Mouse (Mus musculus) heart, postnatal 0 days (tissue): ENCODE data around the gene Rps27l. TPM values are rescaled to one million over a fixed set of nuclear protein-coding genes. Genes with fewer than 3 reads are reported as not detected.

Experiments used
- ATAC-seq: fragments of 200-750 bp; cut with Nextera tagmentation; 2 replicates; pipeline ENCODE4 v1.8.0; 2017; ENCODE audit warnings: low read depth, moderate number of reproducible peaks, moderate library complexity; ENCODE audit not compliant: insufficient read depth
- DNase-seq: peaks from one replicate; pipeline ENCODE4 v3.0.0-alpha.2; 2016; ENCODE audit warnings: low spot score
- H3K27ac ChIP-seq: fragments of 300-500 bp; sonication (generic); 2 replicates; pipeline ENCODE4 v1.5.1; 2014; ENCODE audit warnings: low read depth, mild to moderate bottlenecking
- H3K27me3 ChIP-seq: fragments of 300-500 bp; sonication (generic); 2 replicates; pipeline ENCODE4 v1.6.1; 2014; ENCODE audit warnings: low read length, mixed read lengths; ENCODE audit not compliant: control insufficient read depth, insufficient read depth
- H3K36me3 ChIP-seq: fragments of 300-500 bp; sonication (generic); replicated peaks from 2 replicates; pipeline ENCODE4 v1.6.1; 2014; ENCODE audit warnings: low read length, mixed read lengths; ENCODE audit not compliant: control insufficient read depth, insufficient read depth
- H3K4me1 ChIP-seq: fragments of 300-500 bp; sonication (generic); 2 replicates; pipeline ENCODE4 v1.6.1; 2014; ENCODE audit warnings: antibody characterized with exemption; ENCODE audit not compliant: control insufficient read depth, insufficient read depth
- H3K4me2 ChIP-seq: fragments of 300-500 bp; sonication (generic); 2 replicates; pipeline ENCODE4 v1.6.1; 2014; ENCODE audit warnings: low read depth, mild to moderate bottlenecking, low read length, moderate library complexity
- H3K4me3 ChIP-seq: fragments of 300-500 bp; sonication (generic); 2 replicates; pipeline ENCODE4 v1.5.1; 2014; ENCODE audit warnings: low read depth, low read length
- H3K9ac ChIP-seq: fragments of 300-500 bp; sonication (generic); replicated peaks from 2 replicates; pipeline ENCODE4 v1.6.1; 2014; ENCODE audit warnings: low read depth, low read length, mixed read lengths
- H3K9me3 ChIP-seq: fragments of 300-500 bp; sonication (generic); replicated peaks from 2 replicates; pipeline ENCODE4 v1.6.1; 2016; ENCODE audit warnings: low read length; ENCODE audit not compliant: control insufficient read depth
- CTCF ChIP-seq: IDR thresholded peaks from 2 replicates; pipeline ENCODE4 v1.5.1; 2016; ENCODE audit warnings: antibody characterized with exemption, control low read depth, low read depth
- EP300 ChIP-seq: IDR thresholded peaks from 2 replicates; pipeline ENCODE4 v1.6.1; 2016; ENCODE audit warnings: antibody characterized with exemption, low read depth
- WGBS: fragments of 180-500 bp; shearing (Covaris S2); extraction: QIAGEN DNeasy Blood & Tissue Kit; methylation state at CpG from one replicate; pipeline ENCODE4 v1.1.7; 2014; 5-methylcytosine and 5-hydroxymethylcytosine counted together
- polyA plus RNA-seq: library from polyadenylated mRNA; unstranded; fragments of >200 nt; fragmentation: Nextera tagmentation; extraction: Ambion mirVana; gene quantifications from 2 replicates; pipeline ENCODE4 v1.2.1, GENCODE M21; 2015
- total RNA-seq: library from RNA; depleted of rRNA; stranded (reverse); fragments of >200 nt; gene quantifications from 2 replicates; pipeline ENCODE4 v1.2.3, GENCODE M21; 2014; ENCODE audit warnings: low replicate concordance

Gene Rps27l
- total and polyA plus RNA-seq, 2 experiments from 2014 or later, result 204 to 568 TPM

DNA sequence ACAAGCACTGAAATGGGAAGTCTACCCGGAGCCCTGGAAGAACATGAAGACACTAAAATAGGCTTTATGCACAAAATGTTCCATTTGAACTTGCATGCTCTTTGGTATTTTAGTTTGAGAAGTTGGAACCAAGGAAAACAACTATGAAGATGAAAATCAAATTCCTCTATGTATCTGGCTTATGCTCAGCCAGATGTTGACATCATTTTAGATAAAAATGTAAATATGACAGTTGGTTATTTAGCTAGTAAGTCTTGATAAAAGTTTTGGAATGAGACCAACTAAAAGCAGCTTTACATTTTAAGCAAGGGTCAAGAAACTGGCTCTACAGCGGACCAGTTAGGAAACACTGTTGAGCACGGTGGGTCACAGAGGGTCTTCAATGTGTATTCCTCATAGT is 31.3 kb upstream of the Rps27l start:
- no peaks in the 10 kb centered on the region for H3K9me3 ChIP-seq
- no peaks in the 10 kb centered on the region for H3K27me3 ChIP-seq
- no peak overlapping the region for H3K9ac ChIP-seq
- WGBS, result 76% methylated on average over 3 of the region's 3 CpGs
- H3K27ac ChIP-seq, result no peak overlapping the region
- H3K4me3 ChIP-seq, result no peak overlapping the region
- no peak overlapping the region for H3K4me2 ChIP-seq
- no peak for TF ChIP-seq CTCF
- no peak for TF ChIP-seq EP300
- peaks cover 28% of the 10 kb centered on the region for H3K4me1 ChIP-seq
- ATAC-seq (no peak), DNase-seq (no peak)
- H3K36me3 ChIP-seq, result no peaks in the 10 kb centered on the region

DNA sequence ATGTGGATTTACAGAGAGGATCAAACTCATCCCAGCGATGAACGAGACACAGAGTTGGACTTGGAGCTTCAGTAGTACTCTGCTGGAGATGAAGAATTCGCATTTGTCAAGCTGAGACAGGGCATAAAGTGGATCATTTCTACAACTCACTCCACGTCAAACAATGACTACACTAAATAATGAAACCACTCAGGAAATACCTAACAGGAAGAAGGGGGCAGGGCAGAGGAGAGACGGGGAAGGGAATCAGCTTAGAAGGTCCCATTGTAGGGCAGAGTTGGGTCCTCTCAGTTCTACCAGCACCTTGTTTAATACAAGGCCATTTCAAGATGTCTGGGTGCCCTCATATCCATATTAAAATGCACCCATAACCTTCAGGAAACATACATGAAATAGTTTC is 30.5 kb upstream of the Rps27l start:
- DNase-seq (no peak), ATAC-seq (no peak)
- TF ChIP-seq CTCF, result no peak
- no peak for TF ChIP-seq EP300
- H3K4me3 ChIP-seq, result no peak overlapping the region
- peak overlapping the region; percentile 66 for H3K27ac ChIP-seq
- no peak overlapping the region for H3K9ac ChIP-seq
- WGBS, result 73% methylated on average over 5 of the region's 5 CpGs
- peaks cover 28% of the 10 kb centered on the region for H3K4me1 ChIP-seq
- H3K4me2 ChIP-seq, result peak overlapping the region; percentile 36; the same call in 1 of the 2 replicates
- H3K27me3 ChIP-seq, result no peaks in the 10 kb centered on the region
- no peaks in the 10 kb centered on the region for H3K9me3 ChIP-seq
- no peaks in the 10 kb centered on the region for H3K36me3 ChIP-seq

DNA sequence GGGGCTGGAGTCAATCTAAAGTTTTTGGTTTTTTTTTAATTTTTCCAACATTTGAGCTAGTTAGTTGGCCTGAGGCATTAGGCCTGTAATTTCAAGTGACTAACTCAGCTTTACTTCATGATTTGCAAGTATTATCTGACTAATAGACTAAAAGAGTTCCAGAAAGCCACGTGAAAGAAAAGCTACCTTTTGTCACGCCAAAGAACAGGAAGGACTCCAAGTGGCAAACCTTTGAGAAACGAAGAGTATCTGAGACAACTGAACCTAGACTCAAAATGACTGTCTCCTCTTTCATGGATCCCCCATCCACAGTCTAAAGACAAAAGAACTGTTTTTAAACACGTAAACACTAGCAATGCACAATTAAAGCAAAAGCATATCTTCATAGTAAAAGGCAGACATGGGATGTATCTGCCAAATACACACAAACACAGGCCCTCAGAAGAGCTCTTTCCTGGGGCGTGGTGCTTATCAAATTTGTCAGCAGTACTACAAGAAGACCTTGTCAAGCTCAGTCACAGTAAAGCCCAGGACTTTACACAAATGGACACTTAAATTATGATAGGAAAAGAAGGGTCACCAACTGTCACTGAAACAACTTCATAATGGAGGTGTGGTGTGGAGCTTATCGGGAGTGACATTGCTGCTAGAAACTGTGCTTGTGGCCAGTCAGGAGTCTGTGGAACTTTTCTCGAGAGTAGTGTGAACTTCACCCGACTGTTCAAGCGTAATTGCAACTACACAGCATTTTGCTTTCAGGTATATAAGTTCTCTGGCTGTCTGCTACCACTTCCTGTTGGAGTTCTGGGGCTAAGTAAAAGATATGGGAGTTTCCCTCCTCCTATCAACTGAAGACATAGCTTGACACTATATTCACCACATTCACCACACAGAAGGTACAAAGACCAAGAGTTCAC is 29.8 kb upstream of the Rps27l start:
- Histone ChIP-seq H3K36me3 (no peaks in the 10 kb centered on the region), H3K4me1 (peaks cover 28% of the 10 kb centered on the region), H3K9ac (no peak overlapping the region), H3K4me2 (no peak overlapping the region), H3K27me3 (no peaks in the 10 kb centered on the region), H3K27ac (peak overlapping the region; percentile 43; the same call in 1 of the 2 replicates), H3K9me3 (no peaks in the 10 kb centered on the region), H3K4me3 (no peak overlapping the region)
- 50% methylated on average over 9 of the region's 9 CpGs for WGBS
- no peak for ATAC-seq
- DNase-seq, result no peak
- TF ChIP-seq CTCF (no peak), EP300 (no peak)

DNA sequence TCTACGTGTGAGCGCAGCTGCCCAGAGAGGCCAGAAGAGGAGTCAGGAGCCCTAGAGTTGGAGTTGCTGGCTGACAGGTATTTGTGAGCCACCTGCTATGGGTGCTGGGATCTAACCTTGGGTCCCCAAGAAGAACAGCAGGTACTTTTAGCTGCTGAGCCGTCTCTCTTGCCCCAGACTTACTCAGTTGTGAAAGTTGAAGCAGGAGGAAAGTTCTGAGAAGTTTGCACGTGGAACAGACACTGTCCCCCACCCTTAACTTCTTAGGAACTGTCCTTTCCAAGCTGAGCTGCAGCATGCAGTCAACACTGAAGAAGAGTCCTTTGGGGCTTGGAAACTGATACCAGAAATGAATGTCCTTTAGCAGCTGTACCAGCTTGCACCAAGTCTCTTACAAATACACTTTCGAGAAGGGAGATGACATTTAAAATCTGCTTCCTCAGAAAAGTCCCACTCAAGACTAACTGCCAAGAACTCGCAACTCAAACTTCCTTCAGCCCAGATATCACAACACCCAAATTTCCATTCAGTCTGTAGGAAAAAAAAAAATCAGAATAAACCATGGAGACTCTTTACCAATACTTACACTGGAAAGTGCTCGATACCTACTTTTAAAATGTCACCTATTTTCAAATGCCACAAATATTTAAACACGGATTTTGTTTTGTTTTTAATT is 28.5 kb upstream of the Rps27l start:
- 75% methylated on average over 8 of the region's 8 CpGs for WGBS
- TF ChIP-seq CTCF (no peak), EP300 (no peak)
- Histone ChIP-seq H3K36me3 (no peaks in the 10 kb centered on the region), H3K27me3 (no peaks in the 10 kb centered on the region), H3K27ac (peak overlapping the region; percentile 22; the same call in 1 of the 2 replicates), H3K9ac (no peak overlapping the region), H3K4me2 (no peak overlapping the region), H3K4me1 (peaks cover 28% of the 10 kb centered on the region), H3K4me3 (no peak overlapping the region), H3K9me3 (no peaks in the 10 kb centered on the region)
- ATAC-seq (no peak), DNase-seq (no peak)

DNA sequence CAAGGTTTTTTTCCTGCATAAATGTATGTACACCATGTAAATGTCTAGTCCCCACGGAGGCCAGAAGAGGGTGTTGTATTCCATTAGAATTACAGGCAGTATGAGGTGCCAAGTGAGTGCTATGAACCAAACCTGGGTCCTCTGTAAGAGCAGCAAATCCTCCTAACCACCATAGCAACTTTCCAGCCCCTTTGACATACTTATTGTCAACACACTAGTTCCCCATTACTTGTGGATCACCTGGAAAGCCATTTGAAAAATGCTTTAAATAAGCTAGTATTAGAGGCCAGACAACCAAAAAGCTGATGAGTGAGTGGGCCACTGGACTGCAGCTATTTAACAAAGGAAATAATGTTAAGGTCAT is 28.0 kb upstream of the Rps27l start:
- no peaks in the 10 kb centered on the region for H3K27me3 ChIP-seq
- H3K4me3 ChIP-seq, result peak overlapping the region; percentile 92; the same call in 1 of the 2 replicates
- H3K27ac ChIP-seq, result no peak overlapping the region
- H3K9me3 ChIP-seq, result no peaks in the 10 kb centered on the region
- no peak for ATAC-seq
- TF ChIP-seq EP300 (no peak), CTCF (no peak)
- no peak for DNase-seq
- WGBS, result 73% methylated on average over 1 of the region's 1 CpGs
- H3K9ac ChIP-seq, result no peak overlapping the region
- peak overlapping the region; percentile 61; the same call in 1 of the 2 replicates for H3K4me2 ChIP-seq
- peaks cover 28% of the 10 kb centered on the region for H3K4me1 ChIP-seq
- no peaks in the 10 kb centered on the region for H3K36me3 ChIP-seq
